Mouse (Mus musculus) cortical plate, adult 2 months (tissue): ENCODE results near the gene Gm17018.

ENCODE experiments used
- CTCF ChIP-seq: fragments of 200-500 bp; IDR thresholded peaks from 2 replicates; pipeline ENCODE4 v1.5.1; 2011; ENCODE audit warnings: mild to moderate bottlenecking, control low read depth, low read length; ENCODE audit not compliant: insufficient read depth; ENCODE audit errors: extremely low read depth
- POLR2A ChIP-seq: fragments of 200-500 bp; IDR thresholded peaks from 2 replicates; pipeline ENCODE4 v1.6.1; 2011; ENCODE audit warnings: mild to moderate bottlenecking, low read length, control low read depth; ENCODE audit not compliant: insufficient read depth; ENCODE audit errors: extremely low read depth

- TF ChIP-seq POLR2A = no peak
- TF ChIP-seq CTCF = no peak
Observed at GRCm38 (mm10) chr19:45616735-45617134, 56.3 kb downstream of the Gm17018 start.
